Mouse (Mus musculus) kidney, adult 2 months (tissue): ENCODE measurements around the gene Lrguk. TPM values are rescaled to one million over a fixed set of nuclear protein-coding genes. Genes with fewer than 3 reads are reported as not detected.
A peak's percentile ranks its signal among the peaks of the same experiment; 100 is the strongest.

Source experiments
- DNase-seq: peaks from one replicate; pipeline ENCODE4 v3.0.0; 2021
- H3K27ac ChIP-seq: fragments of 200-500 bp; 2 replicates; pipeline ENCODE4 v1.5.1; 2012; ENCODE audit warnings: low read depth, low read length, control low read depth, inconsistent platforms; ENCODE audit not compliant: insufficient read depth
- H3K27me3 ChIP-seq: fragments of 200-500 bp; replicated peaks from 2 replicates; pipeline ENCODE4 v1.6.1; 2012; ENCODE audit warnings: mild to moderate bottlenecking, moderate library complexity, low read length, inconsistent platforms; ENCODE audit not compliant: control insufficient read depth, insufficient read depth
- H3K36me3 ChIP-seq: fragments of 200-500 bp; 2 replicates; pipeline ENCODE4 v1.6.1; 2012; ENCODE audit warnings: mild to moderate bottlenecking, moderate library complexity, low read length, inconsistent platforms; ENCODE audit not compliant: control insufficient read depth, insufficient read depth
- H3K4me1 ChIP-seq: fragments of 200-500 bp; 2 replicates; pipeline ENCODE4 v1.6.1; 2011; ENCODE audit warnings: low read length; ENCODE audit not compliant: control insufficient read depth, insufficient read depth
- H3K4me3 ChIP-seq: fragments of 200-500 bp; 2 replicates; pipeline ENCODE4 v1.5.1; 2011; ENCODE audit warnings: mild to moderate bottlenecking, low read depth, low read length, control low read depth; ENCODE audit not compliant: insufficient read depth
- CTCF ChIP-seq: fragments of 200-500 bp; conservative IDR thresholded peaks from 2 replicates; pipeline ENCODE4 v1.5.1; 2011; ENCODE audit warnings: low read depth, mild to moderate bottlenecking, control low read depth, low read length, moderate library complexity, mixed read lengths; ENCODE audit not compliant: insufficient read depth, insufficient read length
- POLR2A ChIP-seq: fragments of 200-500 bp; IDR thresholded peaks from one replicate; pipeline ENCODE4 v1.6.1; 2011; ENCODE audit warnings: low read depth, low read length, control low read depth
- WGBS: fragments of 180-500 bp; shearing (Covaris S2); methylation state at CpG from one replicate; pipeline ENCODE4 v1.1.7; 2018; 5-methylcytosine and 5-hydroxymethylcytosine counted together
- polyA plus RNA-seq: library from polyadenylated mRNA; depleted of rRNA; stranded (reverse); fragments of >200 nt; gene quantifications from 2 replicates; pipeline ENCODE4 v1.2.3, GENCODE M21; 2012

Gene Lrguk
- polyA plus RNA-seq, 1 experiment: 0.27 TPM

DNA sequence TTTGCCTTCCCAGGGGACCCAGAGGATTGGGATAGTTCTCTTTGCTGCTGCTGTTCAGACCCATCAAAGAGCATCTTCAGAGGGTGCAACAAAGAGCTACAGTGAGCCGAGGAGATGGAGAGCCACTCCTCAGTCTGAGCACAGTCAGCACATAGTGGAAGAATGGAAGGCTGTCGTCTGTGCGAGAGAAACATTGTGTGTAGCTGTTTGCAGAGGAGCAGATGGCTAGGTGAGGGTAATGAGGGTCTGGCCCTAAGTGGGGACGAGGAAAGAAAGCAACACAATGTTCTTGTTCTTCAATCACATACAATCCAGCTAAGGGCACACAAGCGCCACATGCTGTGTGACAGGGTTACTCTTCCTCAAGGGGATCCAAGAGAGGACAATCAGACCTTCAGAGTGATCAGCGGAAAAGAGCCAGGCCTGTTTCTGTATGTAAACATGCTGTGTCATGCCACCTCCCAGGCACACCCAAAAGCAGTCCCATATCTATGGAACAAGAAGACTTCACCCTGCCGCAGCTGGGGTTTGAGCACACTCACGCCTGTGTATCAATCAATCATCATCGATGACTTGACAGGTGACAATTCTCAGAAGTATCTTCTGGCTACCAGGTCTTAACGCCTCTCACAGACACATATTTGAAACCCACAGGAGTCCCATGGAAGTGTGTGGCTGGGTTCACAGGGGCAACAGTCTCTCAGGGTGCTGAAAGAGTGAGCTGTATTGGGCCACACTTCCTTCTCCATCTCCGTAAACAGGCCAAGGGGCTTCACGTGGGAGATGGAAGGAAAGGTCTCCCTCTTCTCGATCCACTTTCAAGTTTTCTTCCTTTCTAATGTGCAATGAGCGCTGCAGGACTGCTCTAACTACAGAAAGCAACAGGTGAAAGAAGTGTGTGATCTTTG, 127.8 kb downstream of the Lrguk start:
- Histone ChIP-seq H3K27me3 (no peaks in the 10 kb centered on the region), H3K4me3 (no peak overlapping the region), H3K36me3 (peaks cover 5% of the 10 kb centered on the region), H3K27ac (no peak overlapping the region), H3K4me1 (peaks cover 41% of the 10 kb centered on the region)
- TF ChIP-seq CTCF (no peak), POLR2A (no peak)
- DNase-seq: no peak
- 83% methylated on average over 14 of the region's 14 CpGs for WGBS

DNA sequence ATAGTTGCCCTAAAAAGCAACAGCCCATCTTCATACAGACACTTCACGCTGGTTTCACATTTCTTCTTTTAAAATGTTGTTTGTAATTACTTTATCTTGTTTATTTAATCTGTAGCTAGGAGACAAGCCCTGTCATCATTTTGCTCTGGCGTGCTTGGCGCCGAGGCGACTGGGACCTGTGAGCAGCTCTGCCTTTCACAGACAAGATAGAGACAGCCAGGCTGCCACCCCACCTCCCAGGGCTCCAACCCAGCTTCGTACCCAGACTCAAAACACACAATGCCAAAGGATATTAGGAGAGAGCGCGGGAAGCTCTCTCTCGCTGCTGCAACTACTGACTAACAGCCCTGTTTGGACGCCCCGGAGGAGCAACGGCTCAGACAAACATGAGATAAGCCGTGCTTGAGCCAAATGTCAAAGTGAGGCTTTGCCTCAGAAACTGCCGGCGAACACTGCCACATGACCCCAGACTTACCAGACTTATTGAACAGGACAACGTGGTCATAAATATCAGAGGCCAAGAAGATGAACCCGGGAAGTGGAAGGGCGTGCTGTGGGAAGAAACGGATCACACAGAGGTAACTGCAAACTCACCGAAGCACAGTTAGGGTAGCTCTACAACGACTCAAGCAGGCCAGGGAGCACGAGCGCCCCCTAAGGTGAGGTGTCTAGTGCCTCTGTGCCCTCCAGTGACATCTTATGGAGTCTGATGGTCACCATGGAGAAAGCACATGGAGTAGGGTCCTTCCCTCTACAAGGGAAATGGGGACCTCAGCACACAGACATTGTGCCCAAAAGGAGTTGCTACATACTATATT, 131.0 kb downstream of the Lrguk start:
- Histone ChIP-seq H3K27me3 (no peaks in the 10 kb centered on the region), H3K36me3 (peaks cover 14% of the 10 kb centered on the region), H3K4me3 (no peak overlapping the region), H3K27ac (no peak overlapping the region), H3K4me1 (peaks cover 23% of the 10 kb centered on the region)
- DNase-seq: no peak
- TF ChIP-seq POLR2A: no peak
- TF ChIP-seq CTCF: 0 out of 2 replicates have a peak, but pooled peaks have one; percentile 7
- 71% methylated on average over 23 of the region's 23 CpGs for WGBS

DNA sequence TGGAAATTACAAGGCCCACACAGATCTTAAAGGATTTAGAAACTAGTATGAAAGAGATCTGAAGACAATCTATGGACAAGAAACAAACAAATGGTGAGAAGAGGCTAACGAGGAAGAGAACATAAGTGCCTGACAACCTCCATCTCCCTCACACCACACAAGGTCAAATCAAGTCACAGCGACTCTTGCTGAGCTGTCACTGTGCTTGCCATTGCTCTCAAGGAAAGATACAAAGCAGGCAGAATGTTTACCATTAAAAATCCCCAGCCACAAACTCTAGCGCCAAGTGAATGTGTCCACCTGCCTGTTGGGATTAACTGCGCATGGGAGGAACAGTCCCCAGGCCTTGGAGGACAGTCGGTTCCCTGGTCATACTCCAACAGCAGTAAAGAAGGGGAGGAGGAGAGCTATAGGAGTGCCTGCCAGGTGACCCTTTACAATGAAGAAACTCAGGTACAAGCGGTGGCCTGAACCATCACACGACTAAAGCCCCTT, 131.6 kb downstream of the Lrguk start:
- no peak for DNase-seq
- Histone ChIP-seq H3K27me3 (no peaks in the 10 kb centered on the region), H3K4me3 (no peak overlapping the region), H3K36me3 (peaks cover 17% of the 10 kb centered on the region), H3K27ac (no peak overlapping the region), H3K4me1 (peaks cover 17% of the 10 kb centered on the region)
- 92% methylated on average over 7 of the region's 7 CpGs for WGBS
- TF ChIP-seq POLR2A (no peak), CTCF (no peak)

DNA sequence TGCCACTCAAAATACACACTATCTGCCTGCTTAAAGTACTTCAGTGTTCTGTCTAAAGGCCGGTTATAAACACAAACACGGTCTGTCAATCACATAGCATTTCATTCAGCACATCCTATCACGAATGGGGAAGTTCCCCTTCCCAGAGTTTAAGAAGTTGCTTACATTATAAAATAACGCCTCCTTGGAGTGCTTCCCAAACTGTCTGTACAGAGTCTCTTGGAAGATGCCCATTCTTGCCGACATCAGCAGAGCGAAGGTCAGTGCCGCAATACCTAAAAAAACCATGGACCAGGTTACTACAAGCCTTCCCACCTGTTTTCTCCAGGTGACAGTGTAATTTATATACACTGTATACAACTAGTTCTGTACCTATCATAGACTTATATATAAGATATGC, 132.3 kb downstream of the Lrguk start:
- DNase-seq: peak; percentile 82
- 59% methylated on average over 7 of the region's 7 CpGs for WGBS
- Histone ChIP-seq H3K27ac (peak overlapping the region; percentile 57; the same call in 1 of the 2 replicates), H3K36me3 (peaks cover 19% of the 10 kb centered on the region), H3K27me3 (no peaks in the 10 kb centered on the region), H3K4me3 (no peak overlapping the region), H3K4me1 (peaks cover 14% of the 10 kb centered on the region)
- TF ChIP-seq POLR2A (no peak), CTCF (no peak)

DNA sequence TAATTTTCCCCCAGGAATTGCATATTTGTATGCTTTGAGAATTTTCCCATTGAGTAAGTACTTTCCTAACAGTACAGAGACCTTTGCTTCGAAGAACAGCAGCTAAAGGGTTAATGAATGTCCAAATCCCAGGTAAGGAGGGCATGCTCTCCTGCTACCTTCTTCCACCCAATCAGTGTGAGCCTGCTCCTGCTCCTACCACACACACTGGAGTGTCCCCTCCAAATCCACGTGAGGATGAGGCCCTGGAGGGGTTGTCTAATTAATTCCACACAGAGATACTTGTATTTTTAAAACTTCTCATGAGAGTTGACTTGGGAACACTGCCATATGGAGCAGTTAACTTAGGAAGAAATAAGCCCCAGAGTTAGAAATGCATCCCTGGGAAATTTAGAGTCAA, 133.4 kb downstream of the Lrguk start:
- DNase-seq: peak; percentile 82
- H3K27me3 ChIP-seq: no peaks in the 10 kb centered on the region
- TF ChIP-seq POLR2A (no peak), CTCF (no peak)
- peak overlapping the region; percentile 83 for H3K27ac ChIP-seq
- H3K36me3 ChIP-seq: peaks cover 19% of the 10 kb centered on the region
- H3K4me3 ChIP-seq: no peak overlapping the region
- 46% methylated on average over 2 of the region's 2 CpGs for WGBS
- H3K4me1 ChIP-seq: peaks cover 8% of the 10 kb centered on the region

DNA sequence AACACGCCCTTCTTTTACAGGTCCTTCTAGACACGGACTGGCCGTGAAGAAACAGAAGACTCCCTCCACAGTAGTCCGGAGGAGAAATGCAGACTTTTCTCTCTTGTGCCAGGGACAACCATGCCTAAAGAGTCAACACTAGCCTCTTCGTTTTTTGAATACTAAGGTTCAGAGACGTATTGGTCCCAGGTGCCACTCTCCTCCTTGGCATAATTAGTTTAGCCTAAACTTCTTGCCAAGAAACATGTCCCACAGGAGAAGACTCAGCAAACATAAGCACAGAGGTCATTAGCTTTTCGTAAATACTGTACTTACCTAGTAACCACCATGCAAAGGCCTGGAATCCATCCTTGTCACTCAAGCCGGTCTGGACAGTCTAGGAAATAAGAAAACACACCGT, 133.8 kb downstream of the Lrguk start:
- no peak for DNase-seq
- H3K36me3 ChIP-seq: peaks cover 19% of the 10 kb centered on the region
- TF ChIP-seq POLR2A (no peak), CTCF (no peak)
- peaks cover 8% of the 10 kb centered on the region for H3K4me1 ChIP-seq
- H3K4me3 ChIP-seq: no peak overlapping the region
- no peaks in the 10 kb centered on the region for H3K27me3 ChIP-seq
- peak overlapping the region; percentile 83 for H3K27ac ChIP-seq
- 65% methylated on average over 9 of the region's 9 CpGs for WGBS

DNA sequence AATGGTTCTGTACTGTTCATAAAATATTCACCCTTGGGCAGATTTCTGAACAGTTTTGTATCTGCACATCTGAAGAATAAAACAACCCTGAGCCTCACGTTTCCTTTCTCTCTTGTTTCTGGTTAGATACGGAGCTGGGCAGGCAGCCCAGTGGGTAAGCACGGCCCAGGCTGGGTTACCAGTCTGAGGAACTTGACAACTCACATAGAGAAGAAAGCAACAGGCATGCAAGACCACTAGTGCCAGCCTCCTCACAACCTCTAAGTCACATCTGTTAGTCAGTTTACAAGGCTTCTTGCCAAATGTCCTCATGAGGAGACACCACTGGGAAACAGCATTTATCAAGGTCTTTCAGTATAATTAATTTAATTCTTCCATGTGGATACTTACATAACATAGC, 139.6 kb downstream of the Lrguk start:
- 70% methylated on average over 3 of the region's 3 CpGs for WGBS
- Histone ChIP-seq H3K4me1 (peaks cover 20% of the 10 kb centered on the region), H3K36me3 (peaks cover 7% of the 10 kb centered on the region), H3K4me3 (no peak overlapping the region), H3K27me3 (no peaks in the 10 kb centered on the region), H3K27ac (no peak overlapping the region)
- TF ChIP-seq POLR2A (no peak), CTCF (no peak)
- DNase-seq: no peak
